Mouse (Mus musculus) gastrocnemius, adult 2 months (tissue): ENCODE data around the gene Ppp2r5d. TPM values are rescaled to one million over a fixed set of nuclear protein-coding genes. Genes with fewer than 3 reads are reported as not detected.
A peak's percentile ranks its signal among the peaks of the same experiment; 100 is the strongest.

Experiments
- DNase-seq: peaks from one replicate; pipeline ENCODE4 v3.0.0; 2022
- H3K27ac ChIP-seq: fragments of 200-600 bp; 2 replicates; pipeline ENCODE4 v1.8.1; 2022; ENCODE audit warnings: mild to moderate bottlenecking
- H3K4me3 ChIP-seq: fragments of 200-600 bp; 2 replicates; pipeline ENCODE4 v1.8.1; 2022; ENCODE audit warnings: mild to moderate bottlenecking, moderate library complexity
- CTCF ChIP-seq: fragments of 200-600 bp; IDR thresholded peaks from 2 replicates; pipeline ENCODE4 v1.8.1; 2022; ENCODE audit warnings: antibody characterized with exemption, mild to moderate bottlenecking, moderate library complexity
- intact Hi-C: fragments of 180-260 bp; cut with DNase I; formaldehyde crosslinking; loops from one replicate; pipeline ENCODE4 v1.15.1; 2025
- long read RNA-seq, 2 experiments: library from polyadenylated mRNA; stranded (forward); transcript quantifications; one replicate each; pipeline ENCODE4 v2.0.0; 2021
- total RNA-seq, 2 experiments: library from RNA; stranded (reverse); gene quantifications; 2 replicates each; pipeline ENCODE4 v1.2.3; 2021

Gene Ppp2r5d
- total RNA-seq = 10 to 100 TPM; 30.0 to 33.1 TPM
- long read RNA-seq, experiment 1, transcript Ppp2r5d-201 (15 exons, 2,926 nt) = major isoform, 20 of 29 reads
- long read RNA-seq, experiment 1, partial matches to known transcripts = 3 of 29 reads
- long read RNA-seq, experiment 1, other reads (novel, unspliced or antisense) = 3 of 29 reads
- long read RNA-seq, experiment 2, transcript Ppp2r5d-204 (15 exons, 3,038 nt) = minor isoform, 6 of 40 reads
- long read RNA-seq, experiment 2, transcript Ppp2r5d-201 (15 exons, 2,926 nt) = major isoform, 19 of 40 reads
- long read RNA-seq, experiment 2, partial matches to known transcripts = 6 of 40 reads
- long read RNA-seq, experiment 2, other reads (novel, unspliced or antisense) = 9 of 40 reads

DNA sequence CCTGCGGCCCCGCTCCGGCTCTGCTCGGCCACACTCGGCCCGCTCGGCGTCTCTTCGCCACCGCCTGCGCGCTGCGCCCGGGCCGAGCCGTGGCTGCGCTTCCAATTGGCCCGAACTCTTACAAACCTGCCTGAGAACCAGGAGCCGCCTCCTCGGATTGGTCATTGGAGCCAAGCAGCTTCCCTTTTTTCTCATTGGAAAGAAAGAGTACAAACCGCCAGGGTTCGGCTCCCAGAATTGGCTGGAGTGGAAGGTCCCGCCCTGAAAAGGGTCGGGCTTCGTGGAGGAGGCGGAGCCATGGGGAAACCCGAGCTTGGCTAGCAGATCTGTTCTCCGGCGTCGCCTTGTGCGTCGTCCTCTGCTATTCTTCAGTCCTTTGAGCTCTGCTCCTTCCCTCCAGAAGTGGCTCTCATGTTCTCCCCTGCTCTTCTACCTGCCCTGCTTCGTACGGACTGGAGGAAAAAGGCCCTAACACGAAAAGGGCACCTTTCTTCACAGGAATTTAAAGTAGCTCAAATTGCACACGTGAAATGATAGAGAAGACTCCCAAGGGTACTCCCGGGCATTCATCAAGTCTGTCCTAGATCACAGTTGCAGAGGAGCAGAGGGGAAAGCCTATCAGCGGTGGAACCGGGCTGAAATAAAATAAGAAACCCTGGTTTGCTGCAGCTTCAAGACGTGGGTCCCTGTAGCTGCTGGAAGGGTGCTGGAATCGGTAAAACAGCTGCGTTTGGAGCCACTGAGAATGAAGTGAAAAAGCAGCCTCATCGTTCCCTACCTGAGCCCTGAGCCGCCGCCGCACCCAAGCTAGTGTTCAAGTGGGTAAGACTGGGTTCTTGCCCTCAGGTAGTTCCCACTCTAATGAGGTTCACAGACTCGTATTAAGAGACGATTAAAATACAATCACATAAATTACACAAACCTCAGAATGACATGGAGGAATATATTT is at the start of gene Ppp2r5d:
Gene Ppp2r5d, minus strand, starts transcription at position 225 of the 949 bp plus-strand sequence.
- H3K27ac ChIP-seq = peak within 1 kb of the TSS; percentile 92
- peak; percentile 96 for DNase-seq
- TF ChIP-seq CTCF = no peak
- H3K4me3 ChIP-seq = peak within 1 kb of the TSS; percentile 74
- intact Hi-C loops = loop anchor here (1.0 to 10.0 kb wide), 2 partner anchors 24 to 150 kb away; partner anchors contain the start of gene Srf

- DNase-seq = peak; percentile 99
- Histone ChIP-seq H3K4me3 (peak within 1 kb of the TSS; percentile 87), H3K27ac (peak within 1 kb of the TSS; percentile 91)
- no peak for TF ChIP-seq CTCF
- intact Hi-C loops = loop anchor here (5.0 kb wide), 1 partner anchor 70 kb away; the partner anchor contains the start of gene Klhdc3
Measured at GRCm38 (mm10) chr17:46751794-46752556, 47.1 kb upstream of the Ppp2r5d start, which contains the start of gene Cnpy3. Gene Cnpy3, minus strand, starts transcription at chr17:46752214.

- H3K4me3 ChIP-seq = peak overlapping the region; percentile 87
- no peak for TF ChIP-seq CTCF
- DNase-seq = no peak
- intact Hi-C loops = loop anchor here (5.0 kb wide), 1 partner anchor 69 kb away; the partner anchor contains the start of gene Klhdc3
- H3K27ac ChIP-seq = peak overlapping the region; percentile 91
Measured at GRCm38 (mm10) chr17:46751056-46751793, 46.3 kb upstream of the Ppp2r5d start.

DNA sequence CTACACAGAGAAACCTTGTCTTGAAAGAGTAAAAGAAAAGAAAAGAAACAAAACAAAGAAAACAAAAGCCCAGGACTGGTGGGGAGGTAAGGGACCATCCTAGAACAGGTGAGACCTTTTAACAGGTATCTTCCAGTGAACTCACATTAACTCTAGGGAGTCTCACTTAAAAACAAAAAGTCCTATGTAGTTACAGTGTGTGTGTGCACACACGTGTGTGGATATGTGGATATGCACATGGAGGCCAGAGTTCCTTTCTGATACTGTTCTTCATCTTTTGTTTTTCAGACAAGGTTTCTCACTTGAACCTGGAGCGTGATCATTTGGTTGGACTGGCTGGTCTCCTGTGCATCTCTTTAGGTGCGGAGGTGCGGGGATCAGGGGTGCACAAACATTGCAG is 45.7 kb upstream of the Ppp2r5d start:
- no peak for DNase-seq
- Histone ChIP-seq H3K27ac (peak overlapping the region; percentile 91; the same call in 1 of the 2 replicates), H3K4me3 (peak overlapping the region; percentile 87)
- no peak for TF ChIP-seq CTCF
- intact Hi-C loops = loop anchor here (5.0 kb wide), 1 partner anchor 68 kb away; the partner anchor contains the start of gene Klhdc3

- no peak for TF ChIP-seq CTCF
- DNase-seq = no peak
- no peak overlapping the region for H3K27ac ChIP-seq
- intact Hi-C loops = no loop called here
- H3K4me3 ChIP-seq = no peak overlapping the region
Measured at GRCm38 (mm10) chr17:46749282-46749681, 44.4 kb upstream of the Ppp2r5d start.

GRCm38 (mm10) chr17:46747806-46748205 is 42.9 kb upstream of the Ppp2r5d start:
- TF ChIP-seq CTCF = no peak
- DNase-seq = no peak

DNA sequence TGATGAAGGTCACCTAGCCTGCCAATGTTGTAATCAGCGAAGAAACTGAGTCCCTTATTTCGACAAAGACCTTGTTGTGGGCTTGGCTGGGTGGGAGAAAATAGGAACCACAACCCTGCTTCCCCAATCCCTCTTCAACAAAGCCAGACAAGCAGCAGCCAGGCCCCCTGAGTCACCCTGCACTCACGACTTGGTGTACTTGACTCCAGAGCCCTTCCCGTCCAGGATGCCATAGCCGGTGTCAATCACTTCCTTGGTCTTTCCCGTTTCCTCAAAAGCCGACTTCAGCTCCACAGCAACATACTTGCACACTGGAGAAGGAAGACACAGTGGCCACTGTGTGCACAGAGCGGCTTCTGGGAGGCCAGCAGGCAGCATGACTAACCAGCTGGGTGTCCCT is 42.3 kb upstream of the Ppp2r5d start:
- Histone ChIP-seq H3K4me3 (no peak overlapping the region), H3K27ac (no peak overlapping the region)
- no peak for TF ChIP-seq CTCF
- no peak for DNase-seq
- intact Hi-C loops = no loop called here

More at GRCm38 (mm10) chr17:46747806-46748205, 42.9 kb upstream of the Ppp2r5d start:
- no peak overlapping the region for H3K4me3 ChIP-seq
- intact Hi-C loops = no loop called here
- no peak overlapping the region for H3K27ac ChIP-seq

DNA sequence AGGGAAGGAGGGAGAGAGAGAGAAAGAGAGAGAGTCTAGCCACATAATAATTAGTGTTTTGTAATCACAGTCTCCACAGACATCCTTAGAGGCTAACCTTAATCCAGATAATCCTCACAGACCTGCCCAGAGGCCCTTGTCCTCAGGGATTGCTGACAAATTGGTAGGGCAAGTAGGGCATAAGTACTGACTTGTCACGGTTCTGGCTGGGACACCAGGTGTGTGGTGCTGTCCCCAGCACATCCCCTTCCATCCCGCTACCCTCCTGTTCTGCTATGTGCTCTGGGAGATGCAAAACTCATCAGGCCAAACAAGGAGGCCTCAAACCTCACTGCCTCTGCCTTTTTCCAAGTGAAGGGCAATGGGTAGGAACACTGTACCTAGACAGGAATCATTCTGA is 40.6 kb upstream of the Ppp2r5d start:
- no peak for TF ChIP-seq CTCF

GRCm38 (mm10) chr17:46742986-46743385 is 38.1 kb upstream of the Ppp2r5d start:
- no peak for DNase-seq
- intact Hi-C loops = no loop called here
- TF ChIP-seq CTCF = no peak
- no peak overlapping the region for H3K27ac ChIP-seq
- H3K4me3 ChIP-seq = no peak overlapping the region

More for the DNA sequence above, 40.6 kb upstream of the Ppp2r5d start:
- Histone ChIP-seq H3K27ac (no peak overlapping the region), H3K4me3 (no peak overlapping the region)
- intact Hi-C loops = no loop called here
- no peak for DNase-seq

DNA sequence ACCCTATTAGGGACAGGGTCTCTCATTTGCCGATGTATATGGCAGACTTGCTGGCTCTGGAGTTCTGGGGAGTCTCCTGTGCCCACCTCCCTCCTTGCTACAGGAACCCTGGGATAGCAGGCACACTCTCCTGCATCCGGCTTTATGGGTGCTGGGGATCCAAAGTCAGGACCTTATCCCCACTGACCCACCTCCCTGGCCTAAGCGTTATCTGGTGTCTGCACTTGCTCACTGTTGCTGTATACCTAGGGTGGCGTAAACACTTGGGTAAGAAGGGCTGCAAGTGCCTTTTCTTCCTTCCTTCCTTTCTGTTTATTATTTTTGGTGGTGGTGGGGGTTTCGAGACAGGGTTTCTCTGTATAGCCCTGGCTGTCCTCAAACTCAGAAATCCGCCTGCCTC is 36.4 kb upstream of the Ppp2r5d start:
- TF ChIP-seq CTCF = no peak
- intact Hi-C loops = no loop called here
- Histone ChIP-seq H3K27ac (no peak overlapping the region), H3K4me3 (no peak overlapping the region)
- no peak for DNase-seq

GRCm38 (mm10) chr17:46736160-46736559 is 31.2 kb upstream of the Ppp2r5d start:
- no peak for DNase-seq
- Histone ChIP-seq H3K27ac (no peak overlapping the region), H3K4me3 (no peak overlapping the region)
- peak; percentile 51 for TF ChIP-seq CTCF
- intact Hi-C loops = no loop called here
